Mouse (Mus musculus) mesoderm, embryonic 11.5 days (tissue): Measurements from ENCODE around the gene Ankrd17.

ENCODE experiments used
- DNase-seq: peaks from one replicate; pipeline ENCODE4 v3.0.0-alpha.2; 2012; ENCODE audit warnings: low read depth, low spot score

Ankrd17 gene

DNA sequence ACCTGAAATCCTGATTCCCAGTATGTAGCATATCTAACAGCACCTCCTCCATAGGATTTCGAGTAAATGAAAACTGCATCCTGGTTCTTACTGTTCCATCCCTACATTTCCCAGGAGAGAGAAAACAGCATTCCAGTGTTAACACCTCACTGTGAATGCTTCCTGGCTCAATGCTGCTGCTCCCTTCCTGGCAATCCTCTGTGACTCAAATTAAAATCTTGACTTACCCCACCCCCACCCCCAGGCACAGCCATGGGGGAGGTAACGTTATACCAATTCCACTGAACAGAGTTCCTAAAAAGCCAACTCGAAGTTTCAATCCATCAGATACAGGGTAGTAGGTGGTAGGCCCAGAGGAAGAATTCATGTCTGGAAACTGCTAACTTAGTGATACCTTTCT is 143.4 kb downstream of the Ankrd17 start:
- no peak for DNase-seq

DNA sequence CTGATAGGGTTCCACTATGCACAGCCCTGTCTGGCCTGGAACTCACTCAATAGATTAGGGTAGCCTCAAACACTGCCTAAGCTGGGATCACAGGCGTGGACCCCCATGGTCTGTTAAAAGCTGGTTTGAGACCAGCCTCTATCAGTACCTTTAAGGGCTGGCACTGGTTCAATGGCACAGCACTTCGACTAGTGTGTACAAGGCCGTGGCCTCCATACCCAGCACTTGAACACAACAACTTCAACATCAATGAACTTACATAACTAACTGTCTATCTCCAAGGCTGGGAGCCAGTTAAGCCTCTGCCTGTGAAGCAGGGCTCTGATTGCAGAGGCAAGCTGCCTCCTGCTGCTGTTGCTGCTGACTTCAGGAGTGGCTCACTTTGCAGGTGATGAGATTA is 148.6 kb downstream of the Ankrd17 start:
- DNase-seq, result no peak

DNA sequence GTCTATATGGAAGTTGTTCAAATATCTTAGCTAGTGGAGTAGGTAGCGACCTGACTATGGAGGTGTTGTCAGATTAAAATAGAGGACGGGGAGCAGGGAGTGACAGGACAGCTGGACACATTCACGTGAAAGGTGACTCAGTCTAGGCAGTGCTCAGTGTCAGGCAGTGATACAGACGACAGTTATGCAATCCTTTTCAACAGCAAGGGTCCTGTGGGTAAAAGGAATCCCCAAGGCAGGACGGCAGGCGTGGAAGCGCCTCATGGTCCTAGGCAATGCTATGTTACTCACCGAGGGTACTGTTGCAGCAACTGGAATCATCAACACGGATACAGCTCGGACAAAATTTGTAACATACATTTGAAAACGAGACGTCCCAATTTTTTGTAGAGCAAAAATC is 149.2 kb downstream of the Ankrd17 start:
- DNase-seq, result no peak

DNA sequence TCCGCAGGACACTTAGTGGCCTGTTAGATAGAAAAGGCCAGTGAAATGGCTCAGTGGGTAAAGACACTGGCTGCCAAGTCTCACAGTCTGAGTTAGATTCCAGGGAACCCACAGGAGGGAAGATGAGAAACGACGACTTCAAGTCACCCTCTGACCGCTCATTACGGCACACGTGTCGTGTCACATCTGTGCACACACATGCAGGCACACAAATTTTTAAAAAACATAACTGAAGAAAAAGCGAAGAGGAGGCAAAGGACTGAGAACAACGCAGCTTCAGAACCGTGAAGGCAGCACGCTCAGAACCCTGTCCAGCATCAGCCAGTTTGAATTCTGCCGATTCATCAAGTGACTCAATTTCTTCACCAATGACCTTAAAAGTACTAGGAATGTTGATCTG is 153.0 kb downstream of the Ankrd17 start:
- DNase-seq, result no peak

DNA sequence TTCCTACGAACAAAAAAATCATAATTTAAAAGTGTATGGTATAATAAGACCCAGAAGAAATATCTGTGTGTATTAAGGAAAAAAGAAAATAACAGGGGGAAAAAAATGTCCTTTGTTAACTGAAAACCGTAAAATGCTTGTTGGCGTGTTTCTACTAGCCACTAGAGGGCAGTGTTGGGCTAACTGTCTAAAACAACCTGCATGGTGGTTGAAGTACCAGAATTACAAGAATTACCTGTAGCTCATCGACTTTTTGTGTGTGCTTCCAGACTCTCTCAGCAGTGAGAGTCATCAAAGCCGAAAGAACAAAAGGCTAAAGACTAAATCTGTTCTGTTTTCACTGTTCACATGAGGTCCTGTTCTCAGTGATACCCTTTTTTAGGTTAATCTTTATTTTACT is 163.2 kb downstream of the Ankrd17 start:
- peak; percentile 74 for DNase-seq

DNA sequence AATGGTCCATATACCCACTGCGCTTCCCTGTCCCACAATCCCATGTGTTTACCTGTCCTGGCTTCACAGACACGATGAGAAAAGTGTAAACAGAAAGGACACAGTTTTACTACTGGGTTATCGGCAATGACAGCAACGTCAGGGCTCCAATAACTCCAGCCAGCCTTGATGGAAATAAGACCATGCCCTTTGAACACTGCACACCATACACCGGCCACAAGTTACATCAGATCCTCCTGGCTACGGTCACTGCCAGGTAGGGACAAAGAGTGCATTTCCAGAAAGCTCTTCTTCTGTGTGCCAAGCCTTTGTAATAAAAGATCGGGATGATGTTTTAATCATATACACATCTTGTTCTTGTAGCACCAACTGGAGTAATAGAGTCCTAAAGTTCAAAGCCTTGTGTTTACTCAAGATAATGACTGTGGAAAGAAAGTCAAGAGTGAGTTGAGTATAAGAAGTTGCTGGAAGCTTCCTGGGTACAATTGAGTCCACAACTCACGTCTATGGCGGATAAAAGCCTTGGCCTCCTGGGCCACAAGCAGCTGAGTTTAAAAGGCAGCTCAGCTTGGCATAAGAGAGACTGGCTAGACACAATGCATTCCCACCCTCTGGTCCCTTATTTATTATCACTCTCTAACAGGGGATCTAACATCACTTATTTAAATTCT is 163.8 kb downstream of the Ankrd17 start:
- no peak for DNase-seq

DNA sequence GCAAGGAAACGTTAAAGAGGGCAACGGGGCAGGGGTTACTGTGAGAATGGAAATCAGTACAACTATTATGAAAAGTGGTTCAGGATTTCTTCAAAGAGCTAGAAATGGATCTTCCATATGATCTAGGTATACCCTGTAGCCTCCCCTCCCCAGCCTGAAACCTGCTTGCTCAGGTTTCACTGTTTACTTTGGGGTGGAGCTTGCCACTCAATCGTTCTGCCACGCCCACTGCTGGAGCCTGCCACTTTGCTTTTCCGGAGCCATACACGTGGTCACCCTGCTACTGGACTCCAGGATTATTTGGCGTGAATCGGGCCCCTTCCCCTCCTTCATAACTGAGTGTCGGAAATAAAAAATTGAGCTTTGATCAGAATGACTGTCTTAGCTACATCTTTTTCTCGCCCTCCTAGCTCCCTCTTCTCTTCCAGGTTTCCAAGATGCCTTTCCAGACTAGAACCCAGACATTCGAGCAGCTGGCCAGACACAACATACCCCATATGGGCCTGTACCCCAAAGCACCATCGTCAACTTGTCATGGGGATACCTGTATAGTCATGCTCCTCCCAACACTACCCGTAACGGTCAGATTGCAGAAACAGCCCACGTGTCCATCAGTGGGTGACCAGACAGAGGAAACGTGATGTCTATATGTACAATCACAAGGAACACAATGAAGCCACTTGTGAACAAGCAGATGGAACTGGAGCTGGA is 166.3 kb downstream of the Ankrd17 start:
- DNase-seq, result no peak

DNA sequence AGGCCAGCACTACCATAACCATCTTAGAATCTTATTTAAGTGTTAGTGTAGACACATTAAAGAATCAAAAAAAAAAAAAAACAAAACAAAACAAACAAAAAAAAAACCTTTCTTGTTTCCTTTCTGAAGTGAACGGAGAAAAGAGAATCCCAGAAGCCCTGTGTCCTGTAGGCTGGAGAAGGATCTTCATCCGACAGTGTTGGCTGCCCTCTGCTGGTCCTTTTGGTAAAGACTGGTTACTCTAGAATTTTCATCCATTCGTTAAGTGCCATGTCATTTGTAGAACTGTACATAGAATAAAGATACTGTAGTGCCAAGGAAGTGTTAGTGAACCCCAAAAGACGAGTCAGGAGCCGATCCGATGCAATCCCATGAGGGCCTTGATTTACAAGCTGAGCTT is 171.5 kb downstream of the Ankrd17 start:
- peak; percentile 65 for DNase-seq

DNA sequence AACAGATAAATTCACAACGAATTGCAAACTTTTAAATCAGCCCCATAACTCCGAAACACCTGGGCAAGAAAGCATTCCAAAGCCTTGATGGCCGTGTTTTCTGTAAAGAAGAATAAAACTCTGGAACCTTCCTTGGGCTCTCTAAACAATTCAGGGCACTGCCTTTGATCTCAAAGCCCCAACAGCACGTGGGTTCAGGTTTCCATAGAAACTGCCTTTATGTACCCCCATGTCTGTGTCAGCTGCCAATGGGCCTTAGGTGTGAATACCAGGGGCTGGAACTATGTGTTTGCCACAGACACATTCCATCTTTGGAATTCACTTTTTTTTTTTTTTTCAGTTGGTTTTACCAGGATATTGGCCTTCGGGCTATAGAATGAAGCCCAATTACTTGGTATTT is 183.6 kb downstream of the Ankrd17 start:
- DNase-seq, result no peak

DNA sequence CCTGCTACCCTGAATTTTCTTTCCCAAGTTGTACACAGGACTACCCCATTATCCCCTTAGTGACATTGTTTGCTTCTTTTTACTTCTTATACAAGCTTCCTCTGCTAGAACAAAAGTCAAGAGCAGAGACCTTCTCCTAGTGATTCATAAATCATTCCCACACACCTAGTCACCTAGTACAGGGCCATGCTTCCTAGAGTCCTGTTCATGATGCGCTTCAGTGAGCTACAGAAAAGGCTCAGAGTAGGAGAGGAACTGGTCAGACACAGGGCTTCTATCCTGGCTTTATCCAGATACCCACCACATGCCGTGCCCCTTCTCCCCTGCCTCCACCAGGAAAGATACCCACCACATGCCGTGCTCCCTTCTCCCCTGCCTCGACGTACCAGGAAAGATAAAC is 187.3 kb downstream of the Ankrd17 start:
- DNase-seq, result no peak

DNA sequence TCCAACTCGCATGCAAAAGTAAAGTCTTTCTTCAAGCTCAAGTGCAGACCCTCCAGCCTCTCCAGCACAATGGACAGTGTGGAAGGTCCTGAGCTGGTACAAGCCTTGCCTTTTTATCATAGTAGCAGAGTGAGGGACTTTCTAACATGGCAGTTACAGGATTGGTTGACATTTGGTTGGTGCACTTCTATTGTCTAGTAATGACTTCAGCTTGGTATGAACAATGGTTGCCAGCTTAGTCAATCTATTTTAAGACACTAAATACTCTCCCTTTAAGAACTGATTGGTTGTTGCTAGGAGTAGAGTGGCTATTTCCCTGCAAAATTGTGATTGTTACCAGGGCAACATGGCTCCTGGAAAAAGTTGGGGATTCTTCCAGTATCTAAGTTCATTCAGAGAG is 188.3 kb downstream of the Ankrd17 start:
- DNase-seq, result no peak
